Mouse (Mus musculus) gastrocnemius, postnatal 14 days (tissue): ENCODE results near the gene Vmn1r128. TPM values are rescaled to one million over a fixed set of nuclear protein-coding genes. Genes with fewer than 3 reads are reported as not detected.
"Not testable (repeated sequence)": the region's sequence is repeated elsewhere in the genome, so short reads cannot be mapped to it uniquely, and the experiment has no call there.

Experiments
- DNase-seq: peaks from one replicate; pipeline ENCODE4 v3.0.0; 2021; ENCODE audit warnings: mixed read lengths
- intact Hi-C: fragments of 180-260 bp; cut with DNase I; formaldehyde crosslinking; loops from one replicate; pipeline ENCODE4 v1.15.1; 2025; ENCODE audit warnings: low total_unique reads
- long read RNA-seq, 2 experiments: library from polyadenylated mRNA; stranded (forward); transcript quantifications; one replicate each; pipeline ENCODE4 v2.0.0; 2021
- total RNA-seq, 2 experiments: library from RNA; stranded (reverse); gene quantifications; 2 replicates each; pipeline ENCODE4 v1.2.3; 2021

Vmn1r128 gene
- total RNA-seq = not detected
- long read RNA-seq, experiment 1 = 0 reads
- long read RNA-seq, experiment 2 = 0 reads

DNA sequence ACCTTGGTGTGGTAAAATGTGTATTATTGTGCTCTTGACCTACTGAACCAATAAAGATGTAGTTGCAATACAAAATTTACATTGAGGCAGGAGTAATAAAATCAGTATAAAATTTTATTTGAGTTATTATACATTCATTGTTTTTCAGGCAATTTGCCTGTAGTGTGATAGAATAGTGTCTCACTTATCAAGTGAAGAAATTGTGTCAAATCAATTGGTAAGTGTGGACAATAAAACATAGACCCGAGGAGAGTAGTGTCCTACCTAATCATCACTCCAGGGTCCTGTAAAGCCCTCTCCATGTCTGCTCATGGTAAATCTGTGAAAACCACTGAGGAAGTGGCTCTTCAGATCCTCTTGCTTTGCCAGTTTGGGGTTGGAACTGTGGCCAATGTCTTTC is at the start of gene Vmn1r128:
TSS of gene Vmn1r128 (plus strand) at position 301 of the 400 bp plus-strand sequence.
- DNase-seq, intact Hi-C loops: not testable (repeated sequence)

DNA sequence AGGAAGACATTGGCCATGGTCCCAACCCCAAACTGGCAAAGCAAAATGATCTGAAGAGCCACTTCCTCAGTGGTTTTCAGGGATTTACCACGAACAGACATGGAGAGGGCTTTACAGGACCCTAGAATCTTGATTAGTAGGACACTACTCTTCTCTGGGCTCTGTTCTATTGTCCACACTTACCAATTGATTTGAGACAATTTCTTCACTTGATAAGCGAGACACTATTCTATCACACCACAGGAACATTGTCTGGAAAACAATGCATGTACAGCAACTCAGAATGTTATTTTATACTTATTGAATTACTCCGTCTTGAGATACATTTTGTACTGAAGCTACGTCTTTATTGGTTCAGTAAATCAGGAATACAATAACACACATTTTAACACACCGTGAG is 47.8 kb upstream of the Vmn1r128 start, which contains the start of gene Vmn1r126:
TSS of gene Vmn1r126 (minus strand) at position 101 of the 400 bp plus-strand sequence.
- intact Hi-C loops = not testable (repeated sequence)

DNA sequence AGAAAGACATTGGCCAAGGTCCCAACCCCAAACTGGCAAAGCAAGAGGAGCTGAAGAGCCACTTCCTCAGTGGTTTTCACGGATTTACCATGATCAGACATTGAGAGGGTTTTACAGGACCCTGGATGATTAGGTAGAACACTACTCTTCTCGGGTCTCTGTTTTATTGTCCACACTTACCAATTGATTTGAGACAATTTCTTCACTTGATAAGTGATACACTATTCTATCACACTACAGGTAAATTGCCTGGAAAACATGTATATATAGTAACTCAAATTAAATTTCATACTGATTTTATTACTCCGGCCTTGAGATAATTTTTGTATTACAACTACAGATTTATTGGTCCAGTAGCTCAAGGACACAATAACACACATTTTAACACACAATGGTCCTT is 29.4 kb upstream of the Vmn1r128 start, which contains the start of gene Vmn1r127:
TSS of gene Vmn1r127 (minus strand) at position 101 of the 400 bp plus-strand sequence.
- intact Hi-C loops, DNase-seq: not testable (repeated sequence)

More for the DNA sequence above, 47.8 kb upstream of the Vmn1r128 start, which contains the start of gene Vmn1r126:
- DNase-seq = not testable (repeated sequence)

DNA sequence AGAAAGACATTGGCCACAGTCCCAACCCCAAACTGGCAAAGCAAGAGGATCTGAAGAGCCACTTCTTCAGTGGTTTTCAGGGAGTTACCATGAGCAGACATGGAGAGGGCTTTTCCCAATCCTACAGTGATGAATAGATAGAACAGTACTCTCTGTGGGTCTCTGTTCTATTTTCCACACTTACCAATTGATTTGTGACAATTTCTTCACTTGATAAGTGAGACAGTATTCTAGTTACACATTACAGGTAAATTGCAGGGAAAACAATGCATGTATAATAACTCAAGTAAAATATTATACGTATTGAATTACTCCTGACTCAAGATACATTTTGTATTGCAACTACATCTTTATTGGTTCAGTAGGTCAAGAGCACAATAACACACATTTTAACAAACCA is 12.0 kb downstream of the Vmn1r128 start, which contains the start of gene Vmn1r129:
TSS of gene Vmn1r129 (minus strand) at position 101 of the 400 bp plus-strand sequence.
- intact Hi-C loops, DNase-seq: not testable (repeated sequence)

Other genes starting within 250 kb of the Vmn1r128 start
- not detected for gene Vmn1r122, start 215.2 kb upstream of the Vmn1r128 start, total RNA-seq
- not detected for gene Vmn1r123, start 187.2 kb upstream of the Vmn1r128 start, total RNA-seq
- not detected for gene Gm5157, start 158.9 kb upstream of the Vmn1r128 start, total RNA-seq
- not detected for gene Vmn1r124, start 88.8 kb upstream of the Vmn1r128 start, total RNA-seq
- not detected for gene Vmn1r125, start 77.2 kb upstream of the Vmn1r128 start, total RNA-seq
- gene Vmn1r126, start 47.9 kb upstream of the Vmn1r128 start, total RNA-seq = not detected
- gene Vmn1r127, start 29.5 kb upstream of the Vmn1r128 start, total RNA-seq = not detected
- gene Vmn1r129, start 11.9 kb downstream of the Vmn1r128 start, total RNA-seq = not detected
- not detected for gene Gm6882, start 83.4 kb downstream of the Vmn1r128 start, total RNA-seq
- gene Vmn1r130, start 162.4 kb downstream of the Vmn1r128 start, total RNA-seq = not detected
- gene Vmn1r131, start 196.7 kb downstream of the Vmn1r128 start, total RNA-seq = not detected